Mouse (Mus musculus) lung, embryonic 14.5 days (tissue): ENCODE measurements around the gene Slc4a8. TPM values are rescaled to one million over a fixed set of nuclear protein-coding genes. Genes with fewer than 3 reads are reported as not detected.

Source experiments
- ATAC-seq: fragments of 200-750 bp; cut with Nextera tagmentation; 2 replicates; pipeline ENCODE4 v1.8.0; 2017; ENCODE audit warnings: mild to moderate bottlenecking, moderate TSS enrichment, moderate library complexity; ENCODE audit not compliant: insufficient read depth
- DNase-seq: peaks from one replicate; pipeline ENCODE4 v3.0.0-alpha.2; 2015
- H3K27ac ChIP-seq: fragments of 300-500 bp; sonication (generic); 2 replicates; pipeline ENCODE4 v1.5.1; 2014; ENCODE audit warnings: low read depth, mild to moderate bottlenecking, moderate library complexity
- H3K27me3 ChIP-seq: fragments of 300-500 bp; sonication (generic); 2 replicates; pipeline ENCODE4 v1.6.1; 2014; ENCODE audit warnings: low read length, control low read depth; ENCODE audit not compliant: insufficient read depth
- H3K36me3 ChIP-seq: fragments of 300-500 bp; sonication (generic); 2 replicates; pipeline ENCODE4 v1.6.1; 2014; ENCODE audit warnings: control low read depth; ENCODE audit not compliant: insufficient read depth
- H3K4me1 ChIP-seq: fragments of 300-500 bp; sonication (generic); 2 replicates; pipeline ENCODE4 v1.6.1; 2014; ENCODE audit warnings: antibody characterized with exemption, control low read depth; ENCODE audit not compliant: insufficient read depth
- H3K4me2 ChIP-seq: fragments of 300-500 bp; sonication (generic); 2 replicates; pipeline ENCODE4 v1.6.1; 2014; ENCODE audit warnings: mild to moderate bottlenecking
- H3K4me3 ChIP-seq: fragments of 300-500 bp; sonication (generic); 2 replicates; pipeline ENCODE4 v1.5.1; 2014; ENCODE audit warnings: low read depth, low read length
- H3K9ac ChIP-seq: fragments of 300-500 bp; sonication (generic); 2 replicates; pipeline ENCODE4 v1.6.1; 2014
- H3K9me3 ChIP-seq: fragments of 300-500 bp; sonication (generic); 2 replicates; pipeline ENCODE4 v1.6.1; 2016; ENCODE audit warnings: low read depth, low read length, control low read depth
- CTCF ChIP-seq: IDR thresholded peaks from 2 replicates; pipeline ENCODE4 v1.5.1; 2016; ENCODE audit warnings: antibody characterized with exemption, low read depth
- WGBS: fragments of 180-500 bp; shearing (Covaris S2); extraction: QIAGEN DNeasy Blood & Tissue Kit; methylation state at CpG from one replicate; pipeline ENCODE4 v1.1.7; 2014; 5-methylcytosine and 5-hydroxymethylcytosine counted together
- polyA plus RNA-seq: library from polyadenylated mRNA; unstranded; fragments of >200 nt; fragmentation: Nextera tagmentation; extraction: Ambion mirVana; gene quantifications from 2 replicates; pipeline ENCODE4 v1.2.1, GENCODE M21; 2014

Gene Slc4a8
- polyA plus RNA-seq, 1 experiment from 2014 or later = 2.5 TPM

DNA sequence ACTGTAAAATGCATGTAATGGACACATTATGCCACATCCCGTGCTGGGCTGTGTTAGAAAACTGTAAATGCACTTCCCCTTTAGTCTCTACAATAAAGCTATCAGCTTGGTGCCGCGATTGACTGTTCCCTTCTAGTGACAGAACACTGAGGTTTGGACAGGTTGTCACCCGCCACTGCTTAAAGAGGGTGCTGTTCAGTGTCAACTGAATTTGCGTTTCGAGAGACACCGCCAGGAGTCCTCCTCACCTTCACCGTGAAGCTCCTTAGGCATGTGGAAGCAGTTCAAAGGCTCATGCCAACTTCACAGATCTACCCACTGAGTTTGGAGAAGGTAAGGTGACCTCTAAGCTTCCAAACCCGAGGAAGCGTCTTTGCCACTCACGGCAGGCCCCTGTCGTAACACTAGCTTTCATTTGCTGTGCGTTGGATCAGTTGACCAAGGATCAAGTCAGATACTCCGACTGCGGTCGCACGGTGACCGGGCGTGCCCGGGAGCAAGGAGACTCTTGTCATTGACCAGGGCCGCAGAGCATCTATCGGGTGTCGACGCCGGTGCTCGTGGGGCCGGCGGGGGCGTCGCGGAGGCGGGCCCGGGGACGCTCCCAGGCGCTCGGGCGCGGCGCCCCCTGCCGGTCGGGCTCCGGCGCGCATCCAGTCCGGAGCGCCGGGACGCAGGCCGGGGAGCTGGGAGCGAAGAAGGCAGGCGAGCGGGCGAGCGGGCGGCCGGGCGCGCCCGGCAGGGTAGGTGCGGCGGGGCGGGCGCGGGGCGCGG lies 108.6 kb downstream of the Slc4a8 start:
- peak overlapping the region; percentile 34 for H3K4me3 ChIP-seq
- H3K27me3 ChIP-seq = peaks cover 54% of the 10 kb centered on the region
- peak overlapping the region; percentile 80 for H3K4me2 ChIP-seq
- WGBS = 3% methylated on average over 48 of the region's 66 CpGs
- TF ChIP-seq CTCF = 0 out of 2 replicates have a peak, but pooled peaks have one; percentile 24
- peak overlapping the region; percentile 40 for H3K9ac ChIP-seq
- no peaks in the 10 kb centered on the region for H3K36me3 ChIP-seq
- DNase-seq (peak; percentile 83), ATAC-seq (peak; percentile 83; the same call in 1 of the 2 replicates)
- H3K27ac ChIP-seq = no peak overlapping the region
- H3K9me3 ChIP-seq = no peaks in the 10 kb centered on the region
- no peaks in the 10 kb centered on the region for H3K4me1 ChIP-seq

DNA sequence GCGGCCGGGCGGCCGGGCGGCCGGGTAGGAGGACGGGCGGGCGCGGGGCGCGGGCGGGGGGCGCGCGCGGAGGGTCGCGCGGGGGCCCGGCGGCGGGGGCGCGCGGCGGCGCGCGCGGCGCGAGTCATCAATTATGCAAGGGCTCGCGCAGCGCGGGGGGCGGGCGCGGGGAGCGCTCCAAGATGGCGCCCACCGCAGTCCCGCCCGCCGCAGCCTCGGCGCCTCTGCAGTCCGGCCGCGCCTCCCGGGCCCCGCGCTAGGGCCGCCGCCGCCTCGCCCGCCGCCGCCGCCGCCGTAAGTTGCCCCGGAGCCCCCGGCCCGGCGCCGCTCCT lies 109.2 kb downstream of the Slc4a8 start:
- no peaks in the 10 kb centered on the region for H3K36me3 ChIP-seq
- under 1% methylated on average over 40 of the region's 69 CpGs for WGBS
- H3K27ac ChIP-seq = no peak overlapping the region
- DNase-seq = peak; percentile 77
- TF ChIP-seq CTCF = no peak
- H3K4me3 ChIP-seq = peak overlapping the region; percentile 62
- H3K9ac ChIP-seq = peak overlapping the region; percentile 40
- peak overlapping the region; percentile 80 for H3K4me2 ChIP-seq
- peaks cover 59% of the 10 kb centered on the region for H3K27me3 ChIP-seq
- no peaks in the 10 kb centered on the region for H3K9me3 ChIP-seq
- H3K4me1 ChIP-seq = no peaks in the 10 kb centered on the region
- peak; percentile 75; the same call in 1 of the 2 replicates for ATAC-seq

GRCm38 (mm10) chr15:100871107-100872011 lies 109.8 kb downstream of the Slc4a8 start:
- ATAC-seq (peak; percentile 32; the same call in 1 of the 2 replicates), DNase-seq (no peak)
- TF ChIP-seq CTCF = no peak
- Histone ChIP-seq H3K9me3 (no peaks in the 10 kb centered on the region), H3K27me3 (peaks cover 59% of the 10 kb centered on the region), H3K4me1 (no peaks in the 10 kb centered on the region), H3K27ac (no peak overlapping the region), H3K4me3 (peak overlapping the region; percentile 62), H3K9ac (peak overlapping the region; percentile 40), H3K36me3 (no peaks in the 10 kb centered on the region), H3K4me2 (peak overlapping the region; percentile 80)
- WGBS = under 1% methylated on average over 44 of the region's 53 CpGs

GRCm38 (mm10) chr15:100873155-100873554 lies 111.6 kb downstream of the Slc4a8 start:
- Histone ChIP-seq H3K36me3 (no peaks in the 10 kb centered on the region), H3K4me1 (no peaks in the 10 kb centered on the region), H3K9me3 (no peaks in the 10 kb centered on the region), H3K9ac (no peak overlapping the region), H3K4me3 (no peak overlapping the region), H3K27me3 (peaks cover 58% of the 10 kb centered on the region), H3K4me2 (no peak overlapping the region), H3K27ac (no peak overlapping the region)
- WGBS = under 1% methylated on average over 16 of the region's 16 CpGs
- no peak for TF ChIP-seq CTCF
- DNase-seq (peak; percentile 96), ATAC-seq (peak; percentile 65)

Other genes with a start within 250 kb of the Slc4a8 start
- 23.0 and 25.5 TPM in 2 replicates for gene Tfcp2, start 209.7 kb upstream of the Slc4a8 start, polyA plus RNA-seq
- 6.5 and 7.6 TPM in 2 replicates for gene Pou6f1, start 161.8 kb upstream of the Slc4a8 start, polyA plus RNA-seq
- 210 and 231 TPM in 2 replicates for gene Dazap2, start 146.4 kb upstream of the Slc4a8 start, polyA plus RNA-seq
- 9.5 and 11.9 TPM in 2 replicates for gene Smagp, start 124.8 kb upstream of the Slc4a8 start, polyA plus RNA-seq
- gene Bin2, start 92.2 kb upstream of the Slc4a8 start, polyA plus RNA-seq = 4.8 TPM in 2 replicates
- gene Cela1, start 73.8 kb upstream of the Slc4a8 start, polyA plus RNA-seq = 0.97 and 1.2 TPM in 2 replicates
- 0.07 and 0.25 TPM in 2 replicates for gene Galnt6, start 32.4 kb upstream of the Slc4a8 start, polyA plus RNA-seq
- gene Scn8a, start 108.1 kb downstream of the Slc4a8 start, polyA plus RNA-seq = 1.3 and 2.6 TPM in 2 replicates